Mouse (Mus musculus): ENCODE measurements around the gene Pdzd3.
"Not testable (repeated sequence)": the region's sequence is repeated elsewhere in the genome, so short reads cannot be mapped to it uniquely, and the experiment has no call there.

Gene Pdzd3

GRCm38 (mm10) chr9:44251314-44251713 is at the start of gene Pdzd3:
Pdzd3 (minus strand) TSS chr9:44251471.
- DNase-seq (ENCODE audit: low spot score in 2 of 2) = no peak

- not testable (repeated sequence) for DNase-seq (ENCODE audit: low spot score in 2 of 2)
Measured at GRCm38 (mm10) chr9:44300001-44300400, 48.7 kb upstream of the Pdzd3 start.

- DNase-seq (ENCODE audit: low spot score in 2 of 2) = no peak
Measured at GRCm38 (mm10) chr9:44292490-44292889, 41.2 kb upstream of the Pdzd3 start.

- DNase-seq (ENCODE audit: low spot score in 2 of 2) = no peak
Measured at GRCm38 (mm10) chr9:44288959-44289291, 37.7 kb upstream of the Pdzd3 start.

GRCm38 (mm10) chr9:44288076-44288958 is 37.0 kb upstream of the Pdzd3 start, which contains the start of gene Abcg4:
Abcg4 (minus strand) TSS chr9:44288615.
- no peak for DNase-seq (ENCODE audit: low spot score in 2 of 2)

GRCm38 (mm10) chr9:44287401-44288075 is 36.3 kb upstream of the Pdzd3 start:
- DNase-seq (ENCODE audit: low spot score in 2 of 2) = no peak

GRCm38 (mm10) chr9:44287003-44287400 is 35.7 kb upstream of the Pdzd3 start:
- no peak for DNase-seq (ENCODE audit: low spot score in 2 of 2)

- DNase-seq (ENCODE audit: low spot score in 2 of 2) = no peak
Measured at GRCm38 (mm10) chr9:44286256-44286850, 35.1 kb upstream of the Pdzd3 start.

GRCm38 (mm10) chr9:44283183-44283582 is 31.9 kb upstream of the Pdzd3 start:
- no peak for DNase-seq (ENCODE audit: low spot score in 2 of 2)

GRCm38 (mm10) chr9:44269973-44270372 is 18.7 kb upstream of the Pdzd3 start:
- no peak for DNase-seq (ENCODE audit: low spot score in 2 of 2)

GRCm38 (mm10) chr9:44269077-44269476 is 17.8 kb upstream of the Pdzd3 start:
- no peak for DNase-seq (ENCODE audit: low spot score in 2 of 2)

- DNase-seq (ENCODE audit: low spot score in 2 of 2) = no peak
Measured at GRCm38 (mm10) chr9:44268432-44268831, 17.2 kb upstream of the Pdzd3 start, which contains the start of gene Nlrx1. Nlrx1 (minus strand) TSS chr9:44268599.

GRCm38 (mm10) chr9:44268027-44268360 is 16.7 kb upstream of the Pdzd3 start:
- peak; percentile 89 to 95 for DNase-seq (ENCODE audit: low spot score in 2 of 2)

- peak in 1 of 2 experiments; percentile 41 for DNase-seq (ENCODE audit: low spot score in 2 of 2)
Measured at GRCm38 (mm10) chr9:44267319-44268026, 16.2 kb upstream of the Pdzd3 start.

- DNase-seq (ENCODE audit: low spot score in 2 of 2) = no peak
Measured at GRCm38 (mm10) chr9:44266478-44267226, 15.4 kb upstream of the Pdzd3 start.

- no peak for DNase-seq (ENCODE audit: low spot score in 2 of 2)
Measured at GRCm38 (mm10) chr9:44261388-44261787, 10.1 kb upstream of the Pdzd3 start.

- no peak for DNase-seq (ENCODE audit: low spot score in 2 of 2)
Measured at GRCm38 (mm10) chr9:44259014-44259413, 7.7 kb upstream of the Pdzd3 start.

- no peak for DNase-seq (ENCODE audit: low spot score in 2 of 2)
Measured at GRCm38 (mm10) chr9:44256213-44256612, 4.9 kb upstream of the Pdzd3 start.

- DNase-seq (ENCODE audit: low spot score in 2 of 2) = no peak
Measured at GRCm38 (mm10) chr9:44255136-44255521, 3.9 kb upstream of the Pdzd3 start.

- no peak for DNase-seq (ENCODE audit: low spot score in 2 of 2)
Measured at GRCm38 (mm10) chr9:44254508-44255135, 3.4 kb upstream of the Pdzd3 start.

GRCm38 (mm10) chr9:44253441-44253840 is 2.2 kb upstream of the Pdzd3 start:
- no peak for DNase-seq (ENCODE audit: low spot score in 2 of 2)
